Mouse (Mus musculus) CD8-positive naive resting alpha-beta T cell, adult 2 months (primary cell): Measurements from ENCODE around the gene Il15ra.

Experiments
- DNase-seq, 2 experiments: peaks; one replicate each; pipeline ENCODE4 v3.0.0; 2022; ENCODE audit warnings: low read depth in 2 of 2, low spot score in 2 of 2

The Il15ra gene

GRCm38 (mm10) chr2:11706746-11707065 lies 1.6 kb downstream of the Il15ra start:
- no peak for DNase-seq

GRCm38 (mm10) chr2:11708538-11708937 lies 3.4 kb downstream of the Il15ra start:
- no peak for DNase-seq

- peak in 1 of 2 experiments; percentile 27 for DNase-seq
These were observed 5.0 kb downstream of the Il15ra start for GRCm38 (mm10) chr2:11710101-11710500.

DNA sequence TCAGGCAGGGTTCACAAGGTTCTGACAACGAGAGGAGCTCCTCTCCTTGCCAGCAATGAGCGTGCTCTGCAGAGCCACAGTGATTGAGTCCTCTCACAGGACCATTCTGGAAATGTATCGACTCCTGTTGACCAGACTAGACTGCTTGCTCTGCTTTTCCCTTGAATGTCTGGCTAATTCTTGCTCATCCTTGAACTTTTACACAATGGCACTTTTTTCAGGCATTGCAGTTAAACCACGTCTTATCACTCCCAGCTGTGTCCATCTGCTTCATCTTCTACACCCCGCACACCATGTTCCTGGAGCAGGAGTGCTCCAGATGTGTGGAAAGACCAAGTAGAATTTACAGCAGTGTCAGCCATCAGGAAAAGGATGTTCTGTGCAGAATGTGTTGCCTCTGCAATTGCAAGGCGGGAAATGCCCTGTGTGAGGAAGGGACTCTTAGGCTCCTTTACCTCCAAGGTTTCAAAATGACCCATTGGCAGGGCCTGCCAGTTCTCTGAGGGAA lies 7.4 kb downstream of the Il15ra start:
- no peak for DNase-seq

- no peak for DNase-seq
These were observed 7.9 kb downstream of the Il15ra start for GRCm38 (mm10) chr2:11713021-11713420.

- no peak for DNase-seq
These were observed 9.4 kb downstream of the Il15ra start for GRCm38 (mm10) chr2:11714535-11714934.

- DNase-seq: no peak
These were observed 13.5 kb downstream of the Il15ra start for GRCm38 (mm10) chr2:11718573-11718972.

DNA sequence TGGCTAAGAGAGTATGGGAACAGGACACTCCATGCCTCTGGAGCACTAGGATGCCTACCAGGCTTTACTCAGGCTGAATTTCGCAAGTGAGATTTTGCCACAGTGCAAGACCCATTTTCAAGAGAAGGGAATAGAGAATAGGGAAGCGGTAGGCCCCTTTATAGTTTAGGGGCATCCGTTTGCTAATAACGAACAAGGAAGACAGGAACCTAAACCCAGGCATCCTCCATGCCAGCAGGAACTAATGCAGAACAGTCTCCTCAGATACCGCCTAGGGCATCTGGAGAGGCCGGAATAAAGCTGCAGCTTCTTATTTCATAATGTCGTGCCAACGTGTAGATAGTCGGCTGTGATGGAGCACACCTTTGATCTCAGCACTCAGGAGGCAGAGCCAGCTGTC lies 17.5 kb downstream of the Il15ra start:
- DNase-seq: no peak

- no peak for DNase-seq
These were observed 22.5 kb downstream of the Il15ra start for GRCm38 (mm10) chr2:11727574-11727973.

DNA sequence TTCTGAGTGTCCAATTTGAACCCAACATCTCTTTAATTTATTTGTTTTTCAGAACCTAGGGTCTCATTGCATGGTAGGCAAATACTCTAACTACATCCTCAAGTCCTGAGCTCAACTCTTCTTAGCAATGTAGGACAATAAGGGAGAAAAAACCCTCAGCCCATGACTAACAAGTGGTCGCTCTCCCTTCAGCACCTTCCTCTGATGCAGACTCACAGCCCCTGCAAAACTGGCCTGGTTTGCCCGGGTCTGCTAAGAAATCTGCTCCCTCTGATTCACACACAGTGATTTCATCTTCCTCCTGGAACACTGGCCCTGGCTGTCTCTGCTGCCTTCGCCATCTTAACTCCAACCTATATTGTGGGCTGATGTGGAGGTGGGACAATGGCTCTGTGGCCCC lies 24.0 kb downstream of the Il15ra start:
- no peak for DNase-seq

GRCm38 (mm10) chr2:11732978-11733377 lies 27.9 kb downstream of the Il15ra start:
- DNase-seq: no peak

- DNase-seq: no peak
These were observed 30.8 kb downstream of the Il15ra start for GRCm38 (mm10) chr2:11735853-11736252.

- DNase-seq: no peak
These were observed 33.7 kb downstream of the Il15ra start for GRCm38 (mm10) chr2:11738794-11739193.

DNA sequence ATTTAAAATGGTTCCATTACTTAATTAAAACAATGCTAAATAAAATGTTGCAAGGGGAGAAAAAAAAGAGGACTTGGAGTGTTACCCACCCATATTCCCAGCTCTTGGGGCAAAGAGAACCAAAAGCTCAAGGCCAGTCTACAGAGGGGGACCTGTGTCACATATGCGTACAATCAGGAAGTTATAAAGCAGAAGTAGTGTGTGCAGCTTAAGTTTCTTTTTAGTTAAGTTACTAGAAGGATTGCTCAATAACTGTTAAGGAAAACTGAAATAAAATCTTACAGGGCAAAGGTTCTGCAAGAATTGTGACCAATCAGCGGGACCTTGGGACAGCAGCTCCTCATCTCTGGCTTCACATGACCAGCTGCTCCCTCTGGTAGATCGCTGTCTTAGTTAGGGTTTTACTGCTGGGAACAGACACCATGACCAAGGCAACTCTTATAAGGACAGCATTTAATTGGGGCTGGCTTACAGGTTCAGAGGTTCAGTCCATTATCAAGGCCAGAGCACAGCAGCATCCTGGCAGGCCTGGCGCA lies 34.5 kb downstream of the Il15ra start:
- no peak for DNase-seq

DNA sequence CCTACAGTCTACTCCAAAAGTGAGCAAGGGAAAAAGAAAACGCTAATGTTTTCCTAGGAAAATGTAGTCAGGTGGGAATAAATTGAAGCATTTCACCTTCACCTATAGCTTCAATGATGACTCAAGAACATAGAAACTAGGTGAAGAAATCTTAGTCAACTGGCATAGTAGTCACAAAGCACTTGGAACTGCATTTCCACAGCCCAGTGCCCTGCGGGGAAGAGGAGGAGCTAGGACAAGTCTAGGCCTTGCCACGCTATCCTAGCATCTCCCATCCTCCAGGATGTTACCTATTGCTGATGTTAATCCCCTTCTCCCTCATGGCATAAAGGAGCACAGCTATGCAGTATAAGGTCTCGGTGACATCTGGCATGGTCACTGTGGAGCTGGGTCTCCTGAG lies 57.5 kb downstream of the Il15ra start:
- DNase-seq: no peak

DNA sequence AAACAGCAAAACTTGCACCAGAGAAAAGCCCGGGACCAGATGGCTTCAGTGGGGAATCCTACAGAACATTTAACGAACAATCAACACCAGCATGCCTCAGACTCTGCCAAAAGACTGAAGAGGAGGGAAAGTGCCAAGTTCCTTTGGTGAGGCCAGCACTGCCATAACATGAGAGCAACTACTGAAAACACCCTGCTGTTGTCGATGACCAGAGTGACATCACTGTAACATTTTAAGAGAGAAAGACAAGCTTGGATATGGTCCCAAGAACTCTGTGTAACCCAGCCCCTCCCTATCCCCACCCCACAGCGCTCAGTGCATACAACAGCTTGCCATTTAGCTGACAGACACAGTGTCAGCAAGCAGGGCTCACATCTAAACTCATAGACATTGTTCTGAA lies 60.6 kb downstream of the Il15ra start:
- no peak for DNase-seq

DNA sequence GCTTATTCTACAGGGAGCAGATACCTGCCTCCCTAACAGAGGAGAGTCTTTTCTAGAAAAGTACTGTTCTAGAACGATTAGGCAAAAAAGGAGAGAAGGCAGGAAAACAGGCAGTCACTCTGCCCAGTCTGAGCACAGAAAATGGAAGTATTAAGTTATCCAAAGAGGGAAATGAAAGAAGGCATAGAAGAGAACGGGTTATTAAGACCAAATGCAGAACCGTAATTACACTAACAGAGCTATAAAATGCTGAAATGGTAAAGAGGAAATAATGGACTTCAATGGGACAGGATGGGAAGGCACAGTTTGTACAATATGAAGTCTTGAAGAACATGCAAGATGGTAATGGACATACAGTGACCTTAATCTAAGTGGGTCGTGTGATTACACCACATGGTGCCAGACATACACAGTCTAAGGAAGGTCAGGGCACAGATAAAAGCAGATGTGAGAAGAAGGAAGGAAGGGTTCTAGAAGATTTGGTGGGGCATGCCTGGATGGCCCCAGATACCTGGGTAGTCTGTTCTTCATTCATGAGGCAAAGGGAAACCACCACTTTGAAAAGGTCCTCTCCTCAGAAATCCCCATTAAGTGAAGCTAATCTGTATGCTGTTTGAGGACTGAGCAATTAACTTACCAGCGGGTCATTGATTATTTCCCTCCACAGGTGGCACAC lies 61.5 kb downstream of the Il15ra start:
- DNase-seq: no peak

DNA sequence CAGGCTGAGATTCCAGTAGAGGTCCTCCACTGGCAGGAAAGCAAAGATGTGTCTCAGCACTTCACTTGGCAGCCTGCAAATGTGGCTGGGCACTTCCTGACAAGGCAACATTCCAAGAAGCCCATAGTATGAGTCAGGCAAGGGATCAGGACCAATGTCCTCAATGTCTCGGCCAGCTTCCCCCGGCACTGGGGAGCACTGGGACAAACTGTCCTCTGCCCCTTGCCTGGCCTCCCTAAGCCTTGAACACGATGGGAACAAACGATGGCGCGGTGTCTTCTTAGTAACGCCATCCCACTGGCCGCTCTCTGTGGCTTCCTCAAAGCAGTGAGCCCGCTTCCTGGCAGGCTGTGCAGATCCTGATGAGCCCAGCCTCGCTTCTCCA lies 62.1 kb downstream of the Il15ra start:
- DNase-seq: no peak

GRCm38 (mm10) chr2:11771701-11772100 lies 66.6 kb downstream of the Il15ra start:
- DNase-seq: no peak

DNA sequence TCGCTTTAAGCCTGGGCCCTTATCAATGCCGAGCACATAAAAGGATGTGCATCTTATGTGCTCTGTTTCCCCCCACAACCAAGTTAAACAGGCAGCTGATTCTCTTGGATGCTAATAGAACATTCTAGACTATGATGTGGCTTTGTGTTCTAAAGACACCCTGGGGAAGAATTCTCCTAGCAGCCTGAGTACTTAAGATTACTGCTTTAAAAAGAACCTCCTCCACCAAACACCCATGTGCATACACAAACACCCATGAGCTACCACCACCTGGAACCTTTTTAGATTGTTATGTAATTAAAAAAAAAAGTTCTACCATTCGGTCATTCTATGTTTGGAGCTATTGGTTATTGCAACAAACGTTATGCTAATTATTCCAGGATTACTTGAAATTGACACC lies 67.3 kb downstream of the Il15ra start:
- no peak for DNase-seq

GRCm38 (mm10) chr2:11774426-11774825 lies 69.3 kb downstream of the Il15ra start:
- DNase-seq: no peak

GRCm38 (mm10) chr2:11775121-11775520 lies 70.0 kb downstream of the Il15ra start:
- DNase-seq: no peak

GRCm38 (mm10) chr2:11776415-11776814 lies 71.3 kb downstream of the Il15ra start:
- DNase-seq: no peak
